Mouse (Mus musculus): ENCODE data around the gene Tnik. TPM values are rescaled to one million over a fixed set of nuclear protein-coding genes. Genes with fewer than 3 reads are reported as not detected.

Tnik gene
- total RNA-seq, 4 experiments from 2014 or later = 186 to 199 (median 198) TPM

DNA sequence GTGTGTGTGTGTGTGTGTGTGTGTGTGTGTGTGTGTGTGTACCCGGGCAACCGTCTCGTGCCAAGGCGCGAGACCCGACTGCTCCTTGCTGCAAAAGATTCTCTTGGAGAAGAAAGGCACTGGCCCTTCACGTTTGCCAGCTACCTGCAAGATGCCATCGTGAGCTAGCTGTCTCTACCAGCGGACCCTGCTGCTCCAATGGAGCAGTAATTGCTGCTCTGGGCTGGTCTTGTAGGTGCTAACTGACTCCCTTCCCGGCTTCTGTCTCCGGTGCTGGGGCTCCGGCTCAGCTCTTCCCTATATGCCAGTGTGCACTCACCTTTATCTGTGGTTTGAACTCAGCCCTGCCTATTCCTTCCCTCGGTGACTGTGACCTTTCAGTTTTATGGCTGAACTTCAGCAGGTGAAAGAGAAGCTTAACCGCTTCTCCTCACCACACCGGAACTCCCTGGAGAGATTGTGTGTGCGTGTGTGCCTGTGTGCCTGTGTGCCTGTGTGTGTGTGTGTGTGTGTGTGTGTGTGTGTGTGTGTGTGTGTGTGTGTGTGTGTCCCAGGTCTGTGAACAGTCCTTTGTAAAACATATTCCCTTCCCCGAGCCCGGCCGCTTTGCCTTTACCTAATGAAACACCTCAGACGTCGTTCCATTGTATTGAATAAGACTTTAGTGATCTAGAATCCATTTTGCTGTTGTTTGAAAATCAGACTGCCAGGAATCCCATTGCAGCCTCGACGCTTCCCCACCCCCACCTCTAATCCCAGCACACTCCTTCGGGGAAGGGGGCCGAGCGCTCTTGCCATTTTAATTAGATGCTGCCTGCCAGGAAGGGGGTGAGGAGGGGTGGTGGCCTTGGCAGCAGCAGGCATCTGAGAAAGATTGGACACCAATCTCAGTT, 1.2 kb downstream of the Tnik start:
- DNase-seq (ENCODE audit: low spot score in 2 of 2) = peak; percentile 46 to 49

GRCm38 (mm10) chr3:28264841-28265150, 1.8 kb downstream of the Tnik start:
- DNase-seq (ENCODE audit: low spot score in 2 of 2) = no peak

DNA sequence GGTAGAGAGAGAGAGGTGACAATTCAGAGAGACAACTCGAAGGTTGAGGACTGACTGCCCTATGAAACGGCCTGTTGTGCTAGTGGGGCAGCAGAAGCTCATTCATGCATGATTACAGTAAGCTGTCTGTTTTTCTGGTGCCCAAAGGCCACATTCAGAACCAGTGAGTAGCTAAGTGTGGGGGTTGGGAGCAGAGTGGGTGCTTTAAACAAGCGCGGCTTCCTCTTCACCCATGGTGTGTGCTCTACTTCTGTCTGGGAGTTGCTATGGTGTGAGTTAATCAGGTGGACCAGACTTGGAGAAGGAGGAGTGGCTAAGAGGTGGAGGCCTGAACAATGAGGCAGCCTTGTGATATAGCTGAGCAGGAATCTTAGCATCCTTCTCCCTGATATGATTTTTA, 2.2 kb downstream of the Tnik start:
- DNase-seq (ENCODE audit: low spot score in 2 of 2) = peak in 1 of 2 experiments; percentile 29

- DNase-seq (ENCODE audit: low spot score in 2 of 2) = peak in 1 of 2 experiments; percentile 23
Observed at GRCm38 (mm10) chr3:28265656-28266055, 2.6 kb downstream of the Tnik start.

- DNase-seq (ENCODE audit: low spot score in 2 of 2) = no peak
Observed at GRCm38 (mm10) chr3:28267211-28267610, 4.2 kb downstream of the Tnik start.

- no peak for DNase-seq (ENCODE audit: low spot score in 2 of 2)
Observed at GRCm38 (mm10) chr3:28269716-28270115, 6.7 kb downstream of the Tnik start.

DNA sequence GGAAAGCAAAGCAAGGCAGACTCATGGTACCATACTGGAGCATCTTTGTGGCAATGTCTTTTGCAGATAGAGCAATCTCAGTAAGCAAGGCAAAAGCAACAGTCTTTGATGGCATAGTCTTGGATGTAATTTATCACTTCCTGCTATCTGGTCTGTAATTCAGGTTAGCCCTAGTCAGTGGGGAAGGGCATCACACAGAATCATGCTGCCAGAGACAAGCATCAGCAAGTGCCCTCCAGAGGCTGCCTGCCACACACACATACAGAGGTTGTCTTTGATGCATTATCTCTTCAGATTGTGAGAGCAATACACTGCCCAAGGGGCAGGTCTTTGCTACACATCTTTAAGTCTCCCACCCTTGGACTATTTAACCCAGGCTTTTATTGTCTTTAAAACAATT, 8.9 kb downstream of the Tnik start:
- DNase-seq (ENCODE audit: low spot score in 2 of 2) = no peak

GRCm38 (mm10) chr3:28274763-28275162, 11.7 kb downstream of the Tnik start:
- no peak for DNase-seq (ENCODE audit: low spot score in 2 of 2)

DNA sequence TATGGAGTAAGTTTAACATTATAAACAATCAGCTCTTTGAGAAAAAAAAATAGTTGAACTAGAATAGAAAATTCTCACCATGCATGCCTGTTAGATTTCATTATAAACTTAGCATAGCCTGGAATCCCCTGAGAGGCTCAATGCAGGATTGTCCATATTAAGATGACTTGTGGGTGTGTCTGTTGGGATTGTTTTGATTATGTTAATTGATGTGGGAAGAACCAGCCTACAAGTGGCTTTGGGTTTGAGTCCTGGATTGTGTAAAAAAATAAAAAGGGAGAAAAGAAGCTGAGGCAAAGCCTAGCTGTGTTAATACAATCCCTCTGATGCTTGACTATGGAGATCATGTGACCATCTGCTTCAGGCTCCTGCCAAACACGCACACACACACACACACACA, 26.7 kb downstream of the Tnik start:
- DNase-seq (ENCODE audit: low spot score in 2 of 2) = no peak

DNA sequence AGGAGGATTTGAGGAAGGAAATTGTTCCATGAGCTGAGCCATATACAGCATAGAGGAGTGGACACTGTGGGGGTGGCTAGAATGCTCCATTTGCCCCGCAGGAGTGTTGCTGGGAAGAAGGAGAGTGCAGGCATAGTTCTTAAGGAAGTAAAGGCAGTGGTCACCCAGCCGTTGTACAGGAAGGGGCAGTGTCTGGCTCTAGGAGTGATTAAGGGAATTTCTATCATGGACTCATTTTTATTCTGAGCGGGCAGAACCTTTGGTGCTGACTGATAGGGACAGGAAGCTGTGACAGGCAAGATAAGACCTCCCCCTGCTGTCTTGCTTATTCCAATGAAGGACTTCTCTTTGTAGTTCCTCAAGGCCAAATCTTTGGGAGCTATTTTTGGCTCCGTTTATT, 38.4 kb downstream of the Tnik start:
- DNase-seq (ENCODE audit: low spot score in 2 of 2) = no peak

GRCm38 (mm10) chr3:28303915-28304314, 40.9 kb downstream of the Tnik start:
- no peak for DNase-seq (ENCODE audit: low spot score in 2 of 2)

GRCm38 (mm10) chr3:28306852-28307251, 43.8 kb downstream of the Tnik start:
- DNase-seq (ENCODE audit: low spot score in 2 of 2) = no peak

DNA sequence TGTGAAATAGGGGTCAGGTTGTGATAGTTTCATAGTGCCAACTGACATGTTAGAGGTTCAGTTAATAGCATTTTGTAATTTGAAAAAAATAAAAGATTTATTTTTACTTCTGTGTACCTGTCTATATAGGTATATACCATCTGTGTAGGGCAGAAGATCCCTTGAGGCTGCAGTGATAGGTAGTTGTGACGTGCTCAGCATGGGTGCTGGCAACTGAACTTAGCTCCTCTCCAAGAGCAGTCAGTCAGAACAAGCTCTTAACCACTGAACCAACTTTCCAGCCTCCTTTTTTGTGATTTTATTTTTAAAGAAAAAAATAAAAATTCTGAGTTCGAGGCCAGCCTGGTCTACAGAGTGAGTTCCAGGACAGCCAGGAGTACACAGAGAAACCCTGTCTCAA, 51.4 kb downstream of the Tnik start:
- no peak for DNase-seq (ENCODE audit: low spot score in 2 of 2)

GRCm38 (mm10) chr3:28317339-28317738, 54.3 kb downstream of the Tnik start:
- DNase-seq (ENCODE audit: low spot score in 2 of 2) = no peak

DNA sequence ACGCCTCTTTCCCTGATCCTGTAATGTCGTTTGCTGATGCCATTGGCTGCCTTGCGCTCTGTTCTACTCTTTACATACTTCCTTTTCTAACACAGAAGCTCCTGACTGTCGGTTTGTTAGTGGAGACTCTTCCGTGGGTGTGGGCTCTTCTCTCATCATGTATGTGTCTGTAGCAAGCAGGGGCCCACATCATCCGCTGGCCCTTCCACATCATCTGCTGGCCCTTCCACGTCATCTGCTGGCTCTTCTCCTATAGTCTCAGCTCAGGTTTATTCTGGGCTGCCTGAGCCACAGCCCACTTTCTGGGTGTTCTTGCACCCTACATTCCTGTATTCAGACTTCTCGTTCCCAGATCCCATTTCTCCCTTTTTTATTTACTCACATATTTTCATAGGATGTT, 58.6 kb downstream of the Tnik start:
- DNase-seq (ENCODE audit: low spot score in 2 of 2) = no peak

DNA sequence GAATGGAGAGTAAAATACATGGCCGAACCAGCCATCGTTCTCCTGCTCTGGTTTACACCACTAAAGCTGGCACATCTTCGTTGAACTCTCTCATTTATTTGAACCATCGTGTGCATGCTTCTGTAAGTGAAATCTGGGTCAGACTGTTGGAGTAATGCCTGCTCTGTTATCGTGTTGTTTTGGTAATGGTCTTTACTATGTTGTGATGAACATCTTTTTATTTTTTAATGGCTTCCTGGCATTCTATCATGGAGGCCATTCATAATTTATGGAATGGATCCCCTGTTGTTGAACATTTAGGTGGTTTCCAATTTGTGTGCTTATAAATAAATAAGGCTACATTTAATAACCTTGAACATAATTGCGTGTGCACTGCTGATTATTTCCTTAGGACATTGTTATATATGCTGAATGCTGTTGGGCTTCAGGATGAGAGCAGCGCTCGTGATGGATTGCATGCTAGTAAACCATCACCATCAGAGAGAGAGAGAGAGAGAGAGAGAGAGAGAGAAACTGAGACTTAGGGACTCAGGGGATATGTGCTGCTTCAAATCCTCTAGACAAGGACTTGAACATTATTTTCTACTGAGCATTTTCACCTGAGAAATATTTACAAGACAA, 62.7 kb downstream of the Tnik start:
- DNase-seq (ENCODE audit: low spot score in 2 of 2) = no peak

- DNase-seq (ENCODE audit: low spot score in 2 of 2) = no peak
Observed at GRCm38 (mm10) chr3:28332316-28332715, 69.3 kb downstream of the Tnik start.

- DNase-seq (ENCODE audit: low spot score in 2 of 2) = no peak
Observed at GRCm38 (mm10) chr3:28333869-28334268, 70.9 kb downstream of the Tnik start.

DNA sequence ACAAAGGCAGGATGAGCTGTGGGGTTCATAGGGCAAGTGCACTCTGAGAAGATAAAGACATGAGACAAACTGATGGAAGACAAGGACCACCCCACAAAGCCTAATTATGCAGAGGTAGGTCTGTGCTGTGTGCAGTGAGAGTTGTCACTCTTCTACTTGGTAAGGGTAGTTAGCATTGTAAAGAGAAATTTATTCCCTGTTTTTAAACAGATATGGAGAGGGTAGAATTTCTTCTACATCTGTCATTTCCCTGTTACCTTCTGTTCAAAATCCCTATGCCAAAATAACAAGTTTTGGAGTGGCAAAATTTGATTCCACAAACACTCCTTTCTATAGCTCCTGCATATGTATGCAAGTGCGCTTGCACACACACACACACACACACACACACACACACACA, 71.5 kb downstream of the Tnik start:
- no peak for DNase-seq (ENCODE audit: low spot score in 2 of 2)

DNA sequence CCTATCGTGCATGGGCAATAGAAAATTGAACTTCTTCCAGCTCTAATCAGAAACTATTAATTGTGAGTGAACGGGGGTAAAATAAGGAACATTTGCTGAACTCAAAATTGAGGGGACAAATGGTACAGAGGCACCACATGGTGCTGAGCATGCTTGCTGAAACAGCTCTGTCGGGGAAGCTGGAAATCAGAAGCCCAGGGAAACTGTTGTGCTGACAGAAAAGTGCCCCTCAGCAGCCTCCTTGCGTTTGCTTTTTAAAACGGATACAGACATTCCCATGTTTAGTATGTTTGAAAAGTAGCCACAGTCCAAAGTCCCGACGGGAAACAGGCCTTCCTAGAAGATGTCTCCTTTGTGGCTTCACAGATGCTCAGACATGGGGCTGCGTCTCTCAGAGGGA, 77.1 kb downstream of the Tnik start:
- DNase-seq (ENCODE audit: low spot score in 2 of 2) = no peak

- DNase-seq (ENCODE audit: low spot score in 2 of 2) = no peak
Observed at GRCm38 (mm10) chr3:28343204-28343603, 80.2 kb downstream of the Tnik start.

- no peak for DNase-seq (ENCODE audit: low spot score in 2 of 2)
Observed at GRCm38 (mm10) chr3:28343661-28344060, 80.6 kb downstream of the Tnik start.

- no peak for DNase-seq (ENCODE audit: low spot score in 2 of 2)
Observed at GRCm38 (mm10) chr3:28345446-28345845, 82.4 kb downstream of the Tnik start.
